Mouse (Mus musculus) heart, postnatal 0 days (tissue): ENCODE results near the gene Ern1.

Experiments
- CTCF ChIP-seq: IDR thresholded peaks from 2 replicates; pipeline ENCODE4 v1.5.1; 2016; ENCODE audit warnings: antibody characterized with exemption, control low read depth, low read depth
- EP300 ChIP-seq: IDR thresholded peaks from 2 replicates; pipeline ENCODE4 v1.6.1; 2016; ENCODE audit warnings: antibody characterized with exemption, low read depth

- TF ChIP-seq EP300 (no peak), CTCF (no peak)
Measured at GRCm38 (mm10) chr11:106351941-106352340, 135.7 kb downstream of the Ern1 start.
